Mouse (Mus musculus): ENCODE data around the gene Aunip. TPM values are rescaled to one million over a fixed set of nuclear protein-coding genes. Genes with fewer than 3 reads are reported as not detected.

Aunip gene
- 1 to 10 TPM in 1 of 2 experiments, under 1 TPM in 1; 0.26 to 1.2 TPM for polyA plus RNA-seq (2017; shearing (Covaris generic))

DNA sequence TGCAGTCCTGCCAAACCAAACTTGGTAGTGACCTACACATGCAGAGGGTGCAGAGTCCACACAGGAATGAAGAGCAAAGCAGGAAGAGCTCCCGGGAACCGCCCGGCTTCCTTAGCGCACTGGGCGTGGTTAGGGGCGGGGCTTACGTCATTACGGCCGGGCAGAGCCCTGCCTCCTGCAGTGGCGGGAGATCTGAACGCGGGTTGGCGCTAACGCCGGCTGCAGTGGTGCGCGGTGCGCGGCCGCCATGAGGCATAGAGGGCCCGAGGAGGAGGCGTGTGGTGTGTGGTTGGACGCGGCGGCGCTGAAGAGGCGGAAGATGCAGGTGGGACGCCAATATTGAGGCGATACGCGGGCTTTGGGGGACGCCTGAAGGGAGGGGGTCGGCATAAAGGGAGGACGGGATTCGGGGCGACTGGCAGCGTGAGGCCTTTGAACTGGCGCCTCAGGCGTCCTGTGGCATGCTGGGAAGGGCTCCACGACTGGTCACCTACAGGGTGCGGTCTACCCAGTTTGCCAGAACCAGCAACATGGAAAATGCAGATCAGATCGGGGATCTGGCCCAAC, at the start of gene Aunip:
TSS of gene Aunip (plus strand) at position 155 of the 567 bp plus-strand sequence.
- ATAC-seq: peak; percentile 99

DNA sequence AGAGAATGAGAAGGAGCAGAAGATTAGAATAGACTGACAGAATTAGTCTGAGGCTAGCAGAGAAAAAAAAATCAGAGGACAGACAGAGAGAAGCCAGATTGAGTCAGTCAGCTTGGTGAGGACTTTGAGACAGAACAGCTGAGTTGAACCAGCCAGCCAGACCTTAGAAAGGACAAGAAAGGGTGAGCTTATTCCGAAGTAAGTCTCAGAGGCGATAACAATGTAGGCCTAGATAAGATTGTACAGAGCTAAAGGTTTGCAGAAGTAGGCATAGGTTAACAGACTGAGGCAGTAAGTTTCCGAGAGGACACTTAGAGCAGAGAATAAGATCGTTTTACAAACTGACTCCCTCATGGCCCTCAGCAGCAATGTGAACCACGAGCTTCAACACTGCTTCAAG, 49.5 kb upstream of the Aunip start:
- ATAC-seq: no peak

DNA sequence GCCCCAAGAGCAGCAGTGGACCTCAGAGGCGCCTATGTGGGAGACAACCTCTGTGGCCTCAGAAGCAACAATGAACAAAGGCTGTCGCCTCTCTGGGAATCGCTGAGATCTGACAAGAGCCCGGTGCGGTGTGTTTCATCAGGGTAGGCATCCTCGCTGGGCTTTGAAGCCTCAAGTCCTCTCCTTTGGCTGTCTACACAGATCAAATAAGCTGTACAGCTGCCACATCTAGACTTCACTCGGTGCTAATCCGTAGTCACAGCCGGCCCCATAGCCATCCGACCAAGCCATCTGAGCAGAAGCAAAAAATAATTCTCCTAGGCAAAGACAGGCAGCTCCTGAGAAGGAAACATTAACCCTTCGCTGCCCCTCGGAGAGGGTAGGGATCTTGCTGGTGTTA, 45.0 kb upstream of the Aunip start:
- ATAC-seq: no peak

DNA sequence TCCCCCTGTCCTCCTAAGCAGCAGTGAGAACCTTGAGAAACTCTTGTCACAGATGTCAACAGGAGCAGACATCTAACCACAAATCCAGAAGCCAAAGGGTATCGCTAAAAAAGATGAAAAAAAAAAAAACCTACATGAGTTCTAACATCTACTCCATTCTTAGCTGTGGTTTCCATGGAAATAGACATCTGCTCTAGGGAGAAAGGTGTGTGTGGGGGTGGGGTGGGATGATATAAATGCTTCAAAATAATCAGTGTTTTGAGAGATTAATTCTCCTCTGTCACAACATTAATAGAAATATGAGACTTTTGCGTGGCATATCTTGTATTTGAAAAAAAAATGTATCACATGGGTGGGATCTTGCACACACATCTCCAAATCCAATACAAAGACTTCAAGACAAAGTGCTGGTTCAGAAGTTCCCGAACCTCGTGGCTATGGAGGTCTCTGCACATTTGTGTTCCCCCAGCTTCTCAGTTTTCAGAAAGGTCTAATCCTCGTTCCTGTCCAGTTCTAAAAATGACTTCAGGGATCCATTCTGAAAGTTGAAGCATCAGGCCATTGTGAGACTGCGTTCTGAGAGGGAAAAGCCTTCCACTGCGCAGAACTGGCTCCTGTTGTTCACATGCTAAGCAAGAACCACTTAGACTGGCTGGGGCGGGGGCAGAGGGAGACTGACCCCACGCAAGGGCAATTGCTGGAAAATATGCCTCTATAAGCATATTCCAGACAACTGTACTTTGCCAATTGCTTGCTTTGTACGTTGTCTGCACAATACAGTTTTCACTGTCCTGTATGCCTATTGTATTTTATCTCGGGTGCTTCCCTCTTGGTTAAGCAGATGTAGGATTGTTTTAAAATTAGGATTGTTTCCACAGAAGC, 44.2 kb upstream of the Aunip start:
- no peak for ATAC-seq

DNA sequence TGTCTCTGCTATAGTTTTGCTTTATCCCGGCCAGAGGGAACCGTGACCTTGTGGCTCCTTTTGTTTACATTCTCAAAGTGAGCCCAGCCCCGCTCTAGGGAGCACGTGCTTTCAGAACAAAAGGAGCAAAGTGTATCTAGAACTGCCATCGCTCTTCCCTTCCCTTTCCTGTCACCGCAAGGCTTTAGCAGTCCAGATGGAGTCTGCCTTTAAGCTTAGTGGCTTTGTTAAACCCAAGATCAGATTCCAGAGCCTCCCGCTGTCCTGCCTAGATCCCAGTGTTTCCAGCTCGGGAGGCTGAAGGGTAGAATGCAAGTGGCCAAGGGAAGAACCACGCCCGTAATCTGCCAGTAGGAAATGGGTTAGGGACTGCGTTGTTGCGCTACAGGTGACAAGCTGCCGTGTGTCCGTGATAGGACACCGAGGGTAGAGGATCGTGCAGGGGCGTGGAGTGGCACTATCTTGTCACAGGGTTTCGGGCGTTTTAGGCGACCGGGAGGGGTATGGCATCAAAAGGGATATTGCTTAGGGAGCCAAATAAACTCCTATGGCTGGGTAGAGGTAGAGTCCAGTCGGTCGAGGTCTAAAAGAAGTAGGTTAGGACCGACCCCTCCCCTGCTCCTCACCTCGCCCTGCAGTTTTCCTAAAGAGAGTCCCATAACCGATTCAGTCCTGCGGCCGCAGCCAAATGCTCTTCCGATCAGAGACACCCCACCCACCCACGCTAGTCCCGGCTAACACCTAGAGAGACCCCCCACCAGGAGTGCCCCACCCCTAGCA, 43.2 kb upstream of the Aunip start:
- peak; percentile 23 for ATAC-seq

DNA sequence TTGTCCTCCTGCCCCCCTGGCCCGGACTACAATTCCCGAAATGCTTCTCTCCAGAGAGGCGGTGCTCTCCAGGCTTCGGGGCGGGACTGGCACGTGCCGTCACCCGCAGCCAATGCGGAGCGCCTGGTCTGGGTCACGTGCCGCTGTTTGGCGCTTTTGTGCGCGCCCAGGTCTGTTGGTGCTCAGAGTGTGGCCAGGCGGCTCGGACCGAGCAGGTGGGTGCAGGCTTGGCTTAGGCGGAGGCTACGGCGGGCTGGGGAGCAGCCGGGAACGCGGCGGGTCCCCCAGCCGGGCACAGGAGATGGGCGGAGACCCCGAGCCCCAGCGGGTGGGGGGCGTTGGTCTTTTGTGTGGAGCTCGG, 42.6 kb upstream of the Aunip start, which contains the start of gene Stmn1:
TSS of gene Stmn1 (plus strand) at position 106 of the 361 bp plus-strand sequence.
- peak; percentile 84 for ATAC-seq

DNA sequence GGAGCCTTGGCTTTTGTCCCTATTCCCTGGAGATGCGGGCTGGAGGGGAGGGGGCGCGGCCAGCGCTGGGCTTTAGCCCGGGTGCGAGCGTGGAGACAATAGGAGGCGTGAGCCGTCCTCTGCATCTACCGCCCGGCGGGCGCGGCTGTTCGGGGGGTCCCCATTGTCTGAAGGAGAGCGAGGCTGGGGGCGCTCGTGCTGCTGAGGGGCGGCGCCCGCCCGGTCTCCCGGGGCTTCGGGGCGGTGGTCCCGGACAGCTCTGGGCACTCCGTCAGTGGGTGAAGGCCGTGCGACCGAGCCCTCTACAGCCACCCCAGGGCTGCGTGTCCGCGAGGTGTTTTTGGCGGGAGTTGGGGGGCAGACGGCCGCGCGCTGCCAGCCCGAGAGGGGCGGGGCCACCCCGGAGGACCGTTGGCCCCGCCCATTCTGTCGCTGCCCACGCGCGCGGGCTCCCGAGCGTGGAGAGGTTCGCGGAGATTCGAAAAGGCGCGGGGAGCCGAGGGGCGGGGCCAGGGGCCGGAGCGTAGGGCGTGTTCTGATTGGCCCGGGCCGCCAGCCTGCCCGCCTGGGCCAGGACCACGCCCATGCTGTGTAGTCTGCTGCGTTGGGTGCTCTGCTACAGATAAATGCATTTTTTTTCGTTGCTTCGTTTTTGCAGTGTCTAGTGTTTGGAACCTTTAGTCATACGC, 42.1 kb upstream of the Aunip start:
- ATAC-seq: peak; percentile 85

DNA sequence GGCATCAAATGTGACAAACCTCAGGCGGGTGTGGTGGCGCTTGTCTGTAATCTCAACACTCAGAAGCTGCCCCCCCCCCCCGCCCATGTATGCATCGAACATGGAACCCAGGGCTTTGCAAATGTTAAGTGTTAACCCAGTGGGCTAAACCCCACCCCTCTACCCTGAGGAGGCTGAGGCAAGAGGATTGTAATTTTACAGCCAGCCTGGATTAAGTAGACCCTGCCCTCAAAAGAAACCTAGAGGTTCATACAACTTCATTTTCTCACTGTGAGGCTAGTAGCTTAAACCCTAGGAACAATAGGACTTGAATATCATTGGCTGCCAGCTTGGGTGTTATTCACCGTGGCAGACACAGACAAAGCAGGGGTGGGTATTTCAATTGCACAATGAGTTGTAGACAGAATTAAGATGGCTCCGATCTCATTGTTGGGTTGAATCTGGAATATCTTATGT, 41.4 kb upstream of the Aunip start:
- ATAC-seq: peak; percentile 24

DNA sequence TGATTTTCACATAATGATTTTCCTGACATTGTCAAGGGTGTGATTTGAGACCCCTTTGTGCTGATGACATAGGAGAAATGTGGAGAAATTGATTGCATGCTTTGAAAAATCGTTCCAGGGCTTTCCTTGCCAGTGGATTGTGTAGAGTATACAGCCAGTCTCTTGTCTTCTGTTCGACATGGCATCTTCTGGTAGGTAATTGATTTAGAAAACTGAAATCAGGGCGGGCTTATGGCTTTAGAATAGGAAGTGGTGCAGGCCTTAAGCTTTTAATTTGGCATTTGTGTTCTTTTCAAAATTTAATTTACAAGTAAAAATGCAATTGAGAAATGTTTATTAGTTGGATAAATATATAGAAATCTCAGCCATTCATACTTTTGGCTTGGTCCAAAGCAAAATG, 40.8 kb upstream of the Aunip start:
- no peak for ATAC-seq

DNA sequence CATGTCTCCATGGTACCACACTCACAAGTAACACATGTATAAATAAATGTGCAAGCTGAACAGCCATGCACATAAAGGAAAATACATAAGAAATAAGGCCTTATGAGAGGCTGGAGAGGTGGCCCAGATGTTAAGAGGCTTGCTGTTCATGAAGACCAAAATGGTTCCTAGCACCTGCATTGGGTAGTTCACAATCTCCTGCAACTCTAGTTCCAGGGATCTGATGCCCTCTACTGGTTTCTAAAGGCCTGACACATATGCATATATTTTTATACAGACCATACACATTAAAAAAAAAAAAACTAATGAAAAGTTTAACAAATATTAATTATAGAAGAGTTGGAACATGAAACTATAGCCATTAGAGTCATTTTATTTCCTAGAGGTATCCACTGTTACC, 39.3 kb upstream of the Aunip start:
- no peak for ATAC-seq

DNA sequence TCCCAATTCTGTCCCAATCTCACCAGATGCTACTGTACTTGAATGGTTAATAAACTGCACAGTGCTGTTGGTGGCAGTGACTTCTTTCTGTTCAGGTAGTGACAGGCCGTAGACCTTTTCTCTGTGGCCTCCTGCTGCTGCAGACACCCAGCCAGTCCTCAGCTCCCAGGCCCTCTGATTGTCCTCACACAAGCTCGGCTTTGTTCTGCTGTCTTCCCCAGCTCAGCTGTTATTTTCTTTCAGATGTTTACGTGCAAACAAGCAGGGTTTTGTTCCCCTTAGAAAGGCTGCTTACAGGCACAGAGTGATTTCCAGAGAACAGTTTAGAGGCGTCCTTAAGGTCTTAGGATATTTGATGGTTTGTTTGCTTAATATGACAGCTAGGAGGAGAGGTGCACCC, 37.0 kb upstream of the Aunip start:
- ATAC-seq: no peak

DNA sequence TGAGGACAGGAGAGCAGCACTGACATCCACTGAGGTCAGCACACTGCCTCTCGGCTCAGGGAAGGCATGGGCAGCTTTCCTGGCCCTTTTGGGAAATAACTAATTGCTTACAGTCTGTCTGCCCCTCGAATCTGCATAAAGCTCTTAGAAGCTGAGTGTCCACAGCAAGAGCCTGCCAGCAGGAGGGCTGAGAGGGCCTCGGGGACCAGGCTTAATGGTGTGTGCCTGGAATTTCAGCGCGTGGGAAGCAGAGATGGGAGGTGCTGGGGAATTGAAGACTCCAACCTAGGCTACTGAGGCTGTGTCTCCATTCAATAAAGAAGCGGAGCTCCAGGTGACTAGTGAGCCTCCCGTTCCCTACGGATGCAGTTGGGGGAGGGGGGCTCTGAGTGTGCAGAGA, 36.6 kb upstream of the Aunip start:
- no peak for ATAC-seq

DNA sequence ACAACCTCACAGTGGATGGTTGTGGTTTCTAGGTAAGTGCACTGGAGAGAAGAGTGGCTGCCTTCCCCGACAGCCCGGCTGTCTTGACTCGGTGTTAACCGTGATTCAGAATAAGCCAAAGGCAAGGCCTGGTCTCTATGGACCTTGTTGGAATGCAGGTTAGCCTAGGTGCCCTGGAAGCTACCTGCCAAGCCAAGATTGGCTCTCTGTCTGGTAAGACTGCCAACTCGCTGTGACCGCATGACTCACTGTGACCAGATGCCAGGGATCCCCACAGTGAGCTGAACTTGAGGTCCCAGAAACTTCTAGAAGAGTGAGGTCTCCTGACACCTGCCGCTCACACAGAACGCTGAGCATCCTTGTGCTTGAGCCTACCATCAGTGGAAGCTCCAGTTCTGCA, 33.9 kb upstream of the Aunip start:
- ATAC-seq: no peak

DNA sequence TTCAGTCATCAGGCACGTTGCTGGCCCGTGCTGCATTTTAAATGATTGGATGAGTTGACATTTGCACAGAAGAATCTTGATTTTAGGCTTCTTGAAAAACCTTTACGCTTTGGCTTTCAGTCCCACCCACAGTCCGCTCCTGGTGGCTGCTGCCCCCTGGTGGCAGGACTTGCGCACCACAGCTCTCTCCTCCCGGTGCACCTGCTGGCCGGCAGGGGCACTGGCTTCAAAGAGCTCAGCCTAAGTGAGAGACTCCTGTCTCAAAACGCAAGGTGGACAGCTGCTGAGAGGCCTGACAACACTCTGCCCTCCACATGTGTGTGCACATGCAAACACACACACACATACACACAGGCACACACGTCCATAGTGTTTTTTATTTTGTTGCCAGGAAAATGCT, 32.8 kb upstream of the Aunip start:
- ATAC-seq: peak; percentile 98

DNA sequence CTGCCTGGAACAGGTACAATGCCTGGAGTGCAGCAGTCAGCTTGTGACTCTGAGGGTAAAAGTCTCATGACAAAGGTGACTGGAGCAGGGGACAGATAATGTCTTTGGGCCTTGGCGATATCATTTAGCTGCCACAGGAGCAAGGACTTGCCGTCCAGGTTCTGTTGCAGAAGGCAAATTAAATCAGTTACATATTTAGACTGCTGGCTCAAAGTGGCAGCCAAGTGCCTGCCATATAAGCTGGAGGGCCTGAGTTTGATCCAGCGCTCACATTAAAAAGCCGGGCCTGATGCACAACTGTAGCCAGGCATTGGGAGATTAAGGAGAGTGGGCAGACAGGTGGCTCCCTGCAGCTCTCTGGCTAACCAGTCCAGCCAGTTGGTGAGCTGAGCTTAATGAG, 31.0 kb upstream of the Aunip start:
- no peak for ATAC-seq

DNA sequence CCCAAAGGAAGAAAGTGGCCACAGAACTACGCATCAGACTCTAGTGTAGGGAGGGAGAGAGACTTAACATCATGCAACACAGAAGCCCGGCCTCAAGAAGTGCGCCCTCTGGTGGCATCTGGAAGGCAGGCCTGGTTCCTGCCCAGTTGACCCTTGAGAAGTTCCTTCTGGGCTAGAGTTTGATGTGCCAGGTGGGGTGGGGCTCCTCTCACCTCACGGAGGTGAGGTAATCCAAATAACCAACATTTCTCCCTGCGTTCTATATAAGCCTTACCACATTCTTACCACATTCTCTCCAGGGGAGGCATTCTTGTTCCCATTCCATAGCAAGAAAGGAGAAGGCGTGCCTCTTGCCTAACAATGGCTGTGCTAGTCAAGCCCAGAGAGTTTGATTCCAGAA, 29.9 kb upstream of the Aunip start:
- ATAC-seq: peak; percentile 61

DNA sequence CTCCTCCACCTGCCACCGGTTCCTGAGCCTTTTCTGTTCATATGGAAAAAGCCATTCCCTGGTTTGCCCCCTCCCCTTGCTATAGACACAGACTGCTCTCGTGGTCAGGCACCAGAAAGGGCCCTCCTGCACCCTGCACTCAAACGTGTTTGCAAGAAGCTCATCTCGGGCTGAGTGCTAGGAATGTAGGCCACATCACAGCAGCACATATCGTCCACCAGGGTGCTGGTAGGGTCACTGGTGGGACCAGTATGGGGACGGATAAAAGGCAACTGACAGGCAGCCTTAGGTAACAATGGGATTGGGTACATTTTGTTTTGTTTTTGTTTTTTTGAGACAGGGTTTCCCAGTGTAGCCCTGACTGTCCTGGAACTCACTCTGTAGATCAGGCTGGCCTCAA, 29.5 kb upstream of the Aunip start:
- ATAC-seq: no peak

DNA sequence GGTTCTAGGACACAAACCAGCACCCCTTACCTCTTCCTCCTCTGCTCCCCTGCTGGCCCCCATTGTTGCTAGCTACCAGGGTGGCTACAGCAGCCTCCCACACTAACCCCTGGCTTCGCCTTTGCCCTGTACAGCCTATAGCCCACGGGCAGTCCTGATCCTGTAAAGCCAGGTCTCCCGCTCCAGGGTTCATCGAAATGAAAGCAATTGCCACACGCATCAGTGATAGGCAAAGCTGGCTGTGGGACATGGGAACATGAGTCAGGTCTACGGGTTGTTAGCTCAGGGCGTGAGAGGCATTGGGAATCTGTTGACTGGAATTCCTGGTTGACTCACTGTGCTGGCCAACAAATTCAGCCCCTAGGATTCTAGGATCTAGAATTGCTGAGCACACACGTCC, 28.4 kb upstream of the Aunip start:
- ATAC-seq: no peak

DNA sequence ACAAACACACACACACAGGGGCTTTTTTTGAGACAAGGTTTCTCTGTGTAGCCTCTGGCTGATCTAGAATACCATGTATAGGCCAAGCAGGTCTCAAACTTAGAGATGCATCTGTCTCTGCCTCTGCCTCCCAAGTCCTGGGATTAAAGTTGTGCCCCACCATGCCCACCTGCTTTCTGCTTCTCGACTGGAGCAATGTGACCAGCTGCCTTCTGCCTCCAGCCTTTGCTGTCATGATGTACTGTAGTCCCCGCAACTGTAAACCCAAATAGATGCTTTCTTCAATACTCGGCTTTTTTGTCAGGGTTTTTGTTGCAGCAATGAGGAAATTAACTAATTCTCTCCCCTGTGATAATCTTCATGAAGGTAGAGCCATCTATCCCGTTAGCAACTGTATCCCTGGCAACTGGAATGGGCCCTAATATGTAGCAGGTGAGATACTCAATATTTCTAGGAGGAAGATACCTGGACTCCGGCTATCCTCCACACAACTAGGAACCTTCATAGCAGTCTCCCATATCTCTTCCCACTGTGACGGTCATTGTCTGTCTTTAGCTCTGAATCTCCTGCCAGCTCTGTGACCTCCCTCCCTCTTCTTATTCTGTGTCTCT, 27.6 kb upstream of the Aunip start:
- no peak for ATAC-seq

DNA sequence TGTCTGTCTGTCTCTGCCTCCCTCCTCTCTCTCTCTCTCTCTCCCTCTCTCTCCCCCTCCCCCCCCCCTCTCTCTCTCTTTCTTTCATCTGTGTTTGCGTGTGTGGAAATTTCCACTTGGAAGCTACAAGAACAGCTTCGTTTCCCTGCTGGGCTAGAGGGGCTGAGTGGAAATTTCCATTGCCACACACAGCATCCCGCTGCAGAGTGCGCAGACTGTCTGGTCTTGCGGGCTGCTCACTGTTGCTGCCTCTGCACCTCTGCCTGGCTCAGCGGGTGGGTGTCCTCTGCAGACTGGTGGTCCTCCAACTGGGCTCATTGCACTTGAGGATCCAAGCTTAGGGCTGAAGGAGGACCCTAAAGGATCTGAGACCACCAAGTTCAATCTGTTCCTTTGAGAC, 27.1 kb upstream of the Aunip start:
- no peak for ATAC-seq

DNA sequence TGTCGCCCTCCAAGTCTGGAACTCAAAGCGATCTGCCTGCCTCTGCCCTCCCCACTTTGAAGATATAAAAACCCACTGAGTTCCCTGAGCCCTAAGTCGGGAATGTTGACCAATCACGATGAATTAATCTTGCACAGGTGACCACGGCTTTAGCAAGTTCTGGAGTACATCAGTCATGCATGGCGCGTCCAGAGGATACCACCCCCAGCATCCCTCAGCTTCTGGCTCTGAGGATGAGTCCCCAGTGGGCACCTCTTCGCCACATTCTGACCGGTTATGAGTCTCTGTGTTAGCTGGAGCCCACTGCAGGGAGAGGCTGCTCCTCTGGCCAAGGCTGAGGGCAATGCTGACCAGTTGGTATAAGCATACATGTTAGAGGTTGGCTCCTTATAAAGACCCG, 26.6 kb upstream of the Aunip start:
- no peak for ATAC-seq

DNA sequence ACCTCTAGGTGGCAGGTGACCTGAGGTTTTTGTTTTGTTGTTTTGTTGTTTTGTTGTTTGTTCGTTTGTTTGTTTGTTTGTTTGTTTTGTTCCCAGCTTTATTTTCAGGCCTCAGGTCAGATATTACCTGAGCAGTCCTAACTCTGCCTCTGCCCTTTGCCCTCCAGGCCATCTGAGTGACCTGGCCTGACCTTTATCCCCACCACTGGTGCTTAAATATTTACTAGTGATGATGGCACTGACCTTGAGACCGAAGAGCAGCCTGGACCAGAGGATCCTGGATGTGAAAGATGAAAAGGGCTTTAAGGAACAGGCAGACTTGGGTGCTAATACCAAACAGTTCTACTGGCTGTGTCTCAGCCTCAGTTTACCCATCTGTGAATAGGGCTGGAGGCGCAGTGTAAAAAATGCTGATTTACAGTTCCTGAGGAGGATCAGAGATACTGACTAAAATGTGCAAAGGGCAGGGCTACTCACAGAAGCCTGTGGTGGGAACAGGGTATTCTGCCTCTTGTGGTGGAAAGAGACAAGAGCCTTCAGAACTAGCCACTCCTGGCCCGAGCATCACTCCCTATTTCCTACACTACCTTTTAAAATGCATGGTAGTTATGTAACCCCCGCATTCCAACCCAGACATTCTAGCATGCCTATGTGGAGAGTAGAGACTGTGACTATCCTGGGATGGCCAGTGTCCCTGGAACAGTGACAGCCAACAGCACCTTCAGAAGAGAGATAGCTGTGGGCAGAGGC, 25.5 kb upstream of the Aunip start:
- ATAC-seq: no peak
